Mouse (Mus musculus) heart, postnatal 14 days (tissue): ENCODE measurements around the gene Patj. TPM values are rescaled to one million over a fixed set of nuclear protein-coding genes. Genes with fewer than 3 reads are reported as not detected.
"Not testable (repeated sequence)": the region's sequence is repeated elsewhere in the genome, so short reads cannot be mapped to it uniquely, and the experiment has no call there.

Experiments
- DNase-seq, 2 experiments: peaks; one replicate each; pipeline ENCODE4 v3.0.0; 2021 to 2022
- intact Hi-C: fragments of 180-260 bp; cut with DNase I; formaldehyde crosslinking; loops from one replicate; pipeline ENCODE4 v1.15.1; 2025
- long read RNA-seq, 2 experiments: library from polyadenylated mRNA; stranded (forward); transcript quantifications; one replicate each; pipeline ENCODE4 v2.0.0; 2021
- total RNA-seq, 2 experiments: library from RNA; stranded (reverse); gene quantifications; 2 replicates each; pipeline ENCODE4 v1.2.3; 2021

Patj gene
- 10 to 100 TPM in 1 of 2 experiments, 1 to 10 TPM in 1; 9.5 to 13.6 TPM for total RNA-seq
- long read RNA-seq, experiment 1, partial matches to known transcripts = 0 of 3 reads
- long read RNA-seq, experiment 1, other reads (novel, unspliced or antisense) = 3 of 3 reads
- long read RNA-seq, experiment 2, partial matches to known transcripts = 1 of 2 reads
- long read RNA-seq, experiment 2, other reads (novel, unspliced or antisense) = 1 of 2 reads

GRCm38 (mm10) chr4:98395690-98396437, at the start of gene Patj:
TSS of gene Patj (plus strand) at chr4:98395785.
- intact Hi-C loops = no loop called here
- peak; percentile 58 to 69 for DNase-seq

- DNase-seq = no peak
- intact Hi-C loops = no loop called here
Observed at GRCm38 (mm10) chr4:98348580-98348979, 47.0 kb upstream of the Patj start.

DNA sequence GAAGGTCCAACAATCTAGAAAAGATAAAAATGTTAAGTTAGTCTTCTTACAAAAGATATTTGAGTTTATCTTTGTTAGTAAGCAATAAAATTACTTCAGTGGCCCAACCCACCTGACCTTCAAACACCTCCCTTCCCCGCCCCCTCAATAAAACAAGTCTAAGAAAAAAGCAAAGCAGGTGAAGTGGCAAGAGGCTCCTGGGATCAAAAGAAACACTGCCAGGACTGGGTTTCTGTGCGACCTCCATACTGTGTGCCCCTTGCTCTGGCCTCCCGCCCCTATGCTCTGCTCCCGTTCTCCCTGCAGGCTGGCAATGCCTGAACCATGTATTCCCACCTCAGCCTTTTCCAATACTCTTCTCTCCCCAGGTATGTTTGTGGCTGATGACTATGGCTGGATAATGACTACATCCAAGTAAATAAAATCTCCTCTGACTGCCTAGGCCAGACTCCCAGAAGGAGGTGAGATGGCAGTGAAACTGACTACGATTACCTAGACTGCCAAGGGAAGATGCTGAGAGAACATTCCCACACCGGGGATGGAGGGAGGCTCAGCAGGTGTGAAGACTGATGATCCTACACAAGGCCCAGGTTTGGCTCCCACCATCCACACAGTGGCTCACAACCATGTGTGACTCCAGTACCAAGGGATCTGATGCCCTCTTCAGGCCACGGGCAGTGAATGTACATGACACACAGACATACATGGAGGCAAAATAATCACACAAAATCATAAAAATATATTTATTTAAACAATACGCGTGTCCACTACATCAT, 37.4 kb upstream of the Patj start:
- no peak for DNase-seq
- intact Hi-C loops = no loop called here

GRCm38 (mm10) chr4:98375401-98375800, 20.2 kb upstream of the Patj start:
- DNase-seq = no peak
- intact Hi-C loops = no loop called here

DNA sequence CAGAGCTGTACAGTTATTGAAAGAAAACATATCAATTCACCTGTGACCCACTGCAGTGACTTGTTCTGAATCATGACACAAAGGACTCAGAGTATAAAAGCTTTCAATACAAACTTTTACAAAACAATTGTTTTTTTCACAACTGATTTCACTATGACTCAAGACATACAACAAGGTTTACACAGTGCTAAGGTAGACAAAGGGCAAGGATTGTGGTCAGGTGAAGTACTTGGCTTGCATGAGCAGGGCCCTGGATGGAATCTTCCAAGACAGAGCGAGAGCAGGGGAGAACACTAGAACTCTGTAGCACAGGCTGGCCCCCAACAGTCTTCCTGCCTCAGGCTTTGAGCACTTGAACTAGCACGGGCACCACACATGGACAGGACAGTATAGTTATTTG, 18.6 kb upstream of the Patj start:
- no peak for DNase-seq
- intact Hi-C loops = no loop called here

DNA sequence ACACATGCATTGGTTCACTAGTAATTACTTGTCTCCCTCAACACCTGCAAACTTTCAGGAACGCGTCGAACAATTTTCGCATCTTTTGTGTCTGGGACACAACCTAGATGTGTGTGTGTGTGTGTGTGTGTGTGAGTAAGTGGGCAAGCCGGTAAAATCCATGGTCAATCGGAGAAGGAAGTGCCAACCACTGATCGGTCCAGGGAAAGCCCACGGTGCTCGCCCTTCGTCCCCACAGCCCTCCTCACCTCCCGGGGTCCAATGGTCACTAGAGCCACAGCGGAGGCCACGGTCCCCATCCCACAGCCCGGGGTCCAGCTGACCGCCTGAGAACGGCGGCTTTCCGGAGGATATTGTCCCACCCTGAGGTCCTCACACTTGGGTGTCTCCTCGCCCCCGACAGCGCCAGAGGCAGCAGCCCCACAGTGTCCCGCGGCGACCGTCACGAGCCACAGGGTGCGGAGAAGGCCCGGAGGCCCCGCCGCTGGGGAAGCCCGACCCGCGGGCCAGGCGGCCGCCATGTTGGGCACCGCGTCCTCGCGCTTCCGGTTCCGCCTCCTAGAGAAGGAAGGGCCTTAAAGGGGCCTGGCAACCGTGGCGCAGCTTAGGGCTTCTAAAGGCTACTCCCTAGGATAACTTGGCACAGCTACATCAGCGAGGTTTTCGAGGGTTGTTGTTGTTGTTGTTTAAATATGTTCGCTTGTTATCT, 12.7 kb upstream of the Patj start, which contains the start of gene Tm2d1:
TSS of gene Tm2d1 (minus strand) at position 591 of the 709 bp plus-strand sequence.
- intact Hi-C loops = no loop called here
- DNase-seq = peak; percentile 86 to 90

- intact Hi-C loops = no loop called here
- DNase-seq = no peak
Observed at GRCm38 (mm10) chr4:98385036-98385435, 10.5 kb upstream of the Patj start.

- no peak for DNase-seq
- intact Hi-C loops = no loop called here
Observed at GRCm38 (mm10) chr4:98395346-98395689, 267 bp upstream of the Patj start.

- intact Hi-C loops = no loop called here
- DNase-seq = no peak
Observed at GRCm38 (mm10) chr4:98400926-98401583, 5.5 kb downstream of the Patj start.

- no peak for DNase-seq
- intact Hi-C loops = no loop called here
Observed at GRCm38 (mm10) chr4:98401584-98401962, 6.0 kb downstream of the Patj start.

GRCm38 (mm10) chr4:98403492-98403891, 7.9 kb downstream of the Patj start:
- intact Hi-C loops = no loop called here

GRCm38 (mm10) chr4:98404412-98404811, 8.8 kb downstream of the Patj start:
- DNase-seq = no peak
- intact Hi-C loops = no loop called here

More at GRCm38 (mm10) chr4:98403492-98403891, 7.9 kb downstream of the Patj start:
- no peak for DNase-seq

DNA sequence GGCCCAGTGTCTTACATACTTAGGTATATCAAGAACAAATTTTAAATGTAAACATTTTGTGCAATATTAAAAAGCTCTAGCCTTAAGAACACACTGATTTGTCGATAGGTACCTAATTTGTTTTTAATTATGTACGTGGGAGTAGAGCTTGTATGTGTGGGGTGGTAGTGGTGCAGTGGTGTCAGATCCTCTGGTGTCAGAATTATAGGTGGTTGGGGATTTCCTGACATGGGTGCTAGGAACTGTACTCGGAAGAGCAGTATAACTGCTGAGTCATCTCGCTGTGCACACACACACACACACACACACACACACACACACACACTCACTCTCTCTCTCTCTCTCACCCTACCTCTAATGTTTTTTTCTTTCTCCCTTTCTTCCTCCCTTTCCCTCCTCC, 12.9 kb downstream of the Patj start:
- no peak for DNase-seq
- intact Hi-C loops = no loop called here

DNA sequence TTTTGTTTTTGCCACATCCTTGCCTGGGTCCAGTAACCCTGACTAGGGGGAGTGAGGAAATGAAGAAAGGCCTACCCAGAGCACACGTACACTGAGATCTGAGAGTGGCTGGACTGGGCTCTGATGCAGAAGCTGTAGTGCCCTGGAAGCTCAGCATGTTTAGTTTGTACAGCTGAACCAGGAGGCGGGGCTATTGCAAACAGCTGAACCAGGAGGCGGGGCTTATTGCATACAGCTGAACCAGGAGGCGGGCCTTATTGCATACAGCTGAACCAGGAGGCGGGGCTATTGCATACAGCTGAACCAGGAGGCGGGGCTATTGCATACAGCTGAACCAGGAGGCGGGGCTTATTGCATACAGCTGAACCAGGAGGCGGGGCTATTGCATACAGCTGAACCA, 19.6 kb downstream of the Patj start:
- intact Hi-C loops, DNase-seq: not testable (repeated sequence)

GRCm38 (mm10) chr4:98428371-98428770, 32.8 kb downstream of the Patj start:
- peak in 1 of 2 experiments; percentile 24 for DNase-seq
- intact Hi-C loops = no loop called here

GRCm38 (mm10) chr4:98435641-98436457, 40.3 kb downstream of the Patj start:
- DNase-seq = no peak

GRCm38 (mm10) chr4:98436664-98437363, 41.2 kb downstream of the Patj start:
- peak; percentile 13 to 18 for DNase-seq

More at GRCm38 (mm10) chr4:98435641-98436457, 40.3 kb downstream of the Patj start:
- intact Hi-C loops = no loop called here

GRCm38 (mm10) chr4:98439261-98440005, 43.8 kb downstream of the Patj start:
- intact Hi-C loops = loop anchor here (5.0 to 10.0 kb wide), 3 partner anchors 425 to 765 kb away; no protein-coding TSS in a partner anchor

More at GRCm38 (mm10) chr4:98436664-98437363, 41.2 kb downstream of the Patj start:
- intact Hi-C loops = no loop called here

More at GRCm38 (mm10) chr4:98439261-98440005, 43.8 kb downstream of the Patj start:
- DNase-seq = no peak
